Mouse (Mus musculus) kidney, postnatal 25 days (tissue): ENCODE measurements at regions not wholly inside any gene's neighbourhood (a gene's known extent, or its start where the extent isn't known, plus 50 kb on each side); places are given as distances from the start of the nearest gene placed in this dataset.

ENCODE experiments used
- DNase-seq, 2 experiments: peaks; one replicate each; pipeline ENCODE4 v3.0.0; 2021; ENCODE audit warnings: mixed read lengths in 2 of 2

DNA sequence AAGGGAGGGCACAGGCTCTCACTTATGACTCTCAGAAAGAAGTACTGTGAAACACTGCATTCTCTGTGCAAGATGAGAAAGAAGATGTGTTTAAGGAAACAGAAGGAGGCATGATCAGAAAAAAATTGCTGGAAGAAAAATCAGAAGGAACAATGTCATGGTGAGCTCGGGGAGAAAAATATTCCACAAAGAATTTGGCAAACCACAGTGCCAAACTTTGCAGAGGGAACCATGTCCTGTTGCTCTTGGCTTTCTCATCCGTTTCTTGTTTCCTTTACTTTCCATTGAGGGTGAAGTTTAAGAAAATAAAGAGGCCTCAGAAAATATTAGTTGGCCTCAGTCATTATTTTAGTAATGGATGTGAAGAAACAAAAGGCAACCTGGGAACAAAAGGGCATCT lies 804.4 kb downstream of the Ntrk3 start:
- DNase-seq = no peak

DNA sequence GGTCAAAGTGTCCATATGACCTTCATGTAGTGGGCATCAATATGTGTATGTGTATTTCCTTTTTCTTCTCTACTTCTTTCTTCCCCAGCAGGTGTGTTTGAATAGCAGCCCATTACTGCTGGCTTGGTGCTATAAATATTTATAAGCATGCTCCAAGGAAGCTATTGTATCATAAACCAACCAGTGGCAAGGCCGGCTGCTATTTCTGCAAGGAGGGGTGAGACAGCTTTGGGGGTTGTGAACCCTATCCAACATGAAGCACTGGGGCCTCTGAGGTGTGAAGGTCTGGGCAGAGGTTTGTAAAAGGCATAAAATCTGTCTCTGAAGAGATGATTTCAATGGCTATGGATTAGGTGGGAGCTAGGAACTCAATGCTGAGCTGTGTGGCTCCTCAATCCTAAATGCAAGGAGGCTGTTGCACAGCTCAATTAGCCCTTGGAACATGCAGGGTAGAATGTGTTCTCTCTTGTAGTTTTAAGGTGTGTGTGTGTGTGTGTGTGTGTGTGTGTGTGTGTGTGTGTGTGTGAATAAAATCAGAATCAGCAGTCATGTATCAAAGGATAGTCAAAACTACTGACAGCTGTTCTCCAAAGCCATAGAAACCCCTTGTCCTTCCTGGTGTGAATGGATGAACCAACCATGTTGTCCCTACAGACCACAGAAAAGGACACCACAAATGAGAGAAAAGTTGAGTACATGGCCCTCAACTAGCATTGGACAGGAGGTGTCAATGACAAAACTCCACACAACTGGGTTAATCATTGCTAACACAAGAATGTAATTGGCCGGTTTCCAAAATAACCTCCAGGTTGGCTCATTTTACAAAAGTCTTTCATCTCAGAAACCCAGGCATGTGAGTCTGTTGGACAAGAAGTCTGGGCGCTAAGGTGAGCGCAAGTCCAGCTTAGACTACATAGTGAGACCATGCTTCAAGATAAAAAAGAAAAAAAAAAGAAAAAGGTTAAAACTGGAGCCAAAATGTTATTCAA lies 809.0 kb downstream of the Ntrk3 start:
- peak; percentile 41 to 65 for DNase-seq

GRCm38 (mm10) chr7:77899231-77899630 lies 838.6 kb downstream of the Ntrk3 start:
- DNase-seq = no peak

- DNase-seq = no peak
These were observed 849.3 kb downstream of the Ntrk3 start for GRCm38 (mm10) chr7:77888543-77888942.

DNA sequence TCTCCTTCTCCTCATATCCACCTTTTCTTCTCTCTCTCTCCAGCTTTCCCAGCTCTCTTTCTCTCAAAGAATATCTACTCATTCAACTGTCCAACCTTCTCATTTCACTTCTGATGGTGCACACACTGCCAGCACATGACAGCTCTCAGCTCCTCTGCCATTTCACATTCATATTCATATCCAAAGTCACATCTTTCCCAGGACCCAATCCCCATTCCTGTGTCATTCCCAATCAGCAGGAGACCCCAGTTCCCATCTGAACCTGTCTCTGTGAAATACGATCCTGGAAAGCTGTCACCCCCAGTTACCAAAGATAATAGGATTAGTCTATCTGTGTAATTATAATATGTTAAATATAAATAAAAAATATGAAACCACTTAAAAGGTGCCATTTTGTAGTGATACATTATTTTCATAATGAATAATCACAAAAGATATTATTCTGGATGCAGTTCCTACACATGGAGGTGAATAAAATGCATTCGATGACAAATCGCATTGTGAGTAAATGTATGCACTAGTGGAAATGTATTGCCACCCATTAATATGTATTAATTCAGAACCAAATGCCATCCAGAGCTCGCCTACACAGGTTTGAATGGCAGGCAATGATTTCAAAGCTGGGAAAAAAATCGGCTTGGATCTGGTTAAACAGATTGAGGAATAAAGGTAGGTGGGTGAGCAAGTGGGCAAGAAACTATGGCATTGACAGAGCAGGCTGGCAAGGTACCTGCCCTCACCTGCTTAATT lies 855.0 kb downstream of the Ntrk3 start:
- DNase-seq = no peak

DNA sequence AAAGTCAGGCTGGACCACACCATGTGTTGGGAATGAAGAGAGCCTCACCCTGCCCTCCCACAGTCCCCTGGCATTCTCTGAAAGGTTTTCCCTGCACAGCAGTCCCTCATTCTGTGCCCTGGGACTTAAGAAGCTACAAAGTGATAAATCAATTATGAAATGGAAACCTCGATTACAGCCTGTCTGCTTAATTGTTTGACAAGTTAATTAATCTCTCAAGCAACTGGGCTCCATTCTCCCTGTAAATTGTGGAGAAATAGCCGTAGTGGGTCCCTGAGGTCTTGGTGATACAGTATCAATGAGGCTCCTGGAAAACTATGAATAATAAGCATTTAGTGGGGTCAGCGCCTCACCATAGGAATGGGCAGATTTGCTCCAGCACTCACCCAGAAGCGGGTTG lies 870.3 kb downstream of the Ntrk3 start:
- DNase-seq = no peak

DNA sequence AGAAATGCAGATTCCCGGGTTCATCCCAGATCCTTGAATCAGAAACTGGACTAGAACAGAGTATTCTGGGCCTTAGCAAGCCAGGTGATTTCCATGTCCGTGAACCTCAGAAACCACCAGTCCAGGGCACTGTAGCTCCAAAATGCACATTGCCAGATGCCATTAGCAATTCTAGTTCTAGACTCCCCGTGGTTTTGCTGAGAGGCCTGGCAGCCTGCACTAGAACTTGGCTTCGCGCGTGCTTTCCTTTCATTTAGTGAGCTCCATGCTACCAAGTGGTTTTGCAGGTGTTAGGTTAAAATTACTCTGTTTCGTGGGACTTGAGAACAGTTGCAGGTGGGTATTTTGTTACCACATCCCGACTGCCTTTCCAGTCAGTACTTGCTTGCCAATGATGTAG lies 876.0 kb downstream of the Ntrk3 start:
- DNase-seq = no peak

- DNase-seq = no peak
These were observed 879.4 kb downstream of the Ntrk3 start for GRCm38 (mm10) chr7:77858436-77858835.

DNA sequence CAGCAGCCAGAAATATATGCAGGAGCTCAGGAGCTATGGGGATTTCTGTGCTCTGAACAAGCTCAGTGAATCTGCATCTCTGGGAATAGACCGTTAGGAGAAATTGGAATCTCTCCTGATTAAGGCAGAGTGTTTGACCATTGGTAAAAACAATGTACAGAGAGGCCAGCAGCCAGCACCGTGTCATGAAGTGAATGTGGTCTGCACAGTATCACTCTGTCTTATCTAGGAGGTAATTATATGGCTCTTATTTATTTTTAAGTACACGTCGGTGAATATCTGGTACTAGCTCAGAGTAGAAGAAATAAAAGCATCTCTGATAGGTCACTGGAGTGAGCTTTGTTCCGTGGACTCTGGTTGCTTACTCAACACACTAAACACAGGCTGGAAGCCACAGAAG lies 879.8 kb downstream of the Ntrk3 start:
- DNase-seq = no peak

GRCm38 (mm10) chr7:77855653-77856239 lies 882.1 kb downstream of the Ntrk3 start:
- no peak for DNase-seq

DNA sequence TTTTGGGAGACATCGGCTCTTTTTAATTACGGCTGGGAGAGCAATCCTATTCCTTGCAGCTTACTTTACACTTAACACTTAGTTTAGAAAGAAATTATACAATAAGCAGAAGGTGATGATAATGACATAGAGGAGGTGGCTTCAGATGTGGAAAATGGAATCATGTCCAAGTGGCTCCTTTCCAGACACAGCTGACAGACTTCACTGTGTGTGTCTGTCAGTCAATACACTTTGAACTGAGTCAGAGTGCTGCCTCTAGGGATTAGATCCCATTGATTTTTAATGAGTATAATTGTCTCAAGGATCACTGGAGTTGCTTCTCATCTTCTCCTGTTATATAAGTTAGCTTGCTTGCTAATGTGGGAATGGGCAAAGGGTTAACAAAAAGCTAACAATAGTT lies 882.7 kb downstream of the Ntrk3 start:
- DNase-seq = no peak

GRCm38 (mm10) chr7:77824261-77824959 lies 913.4 kb downstream of the Ntrk3 start:
- DNase-seq = no peak

DNA sequence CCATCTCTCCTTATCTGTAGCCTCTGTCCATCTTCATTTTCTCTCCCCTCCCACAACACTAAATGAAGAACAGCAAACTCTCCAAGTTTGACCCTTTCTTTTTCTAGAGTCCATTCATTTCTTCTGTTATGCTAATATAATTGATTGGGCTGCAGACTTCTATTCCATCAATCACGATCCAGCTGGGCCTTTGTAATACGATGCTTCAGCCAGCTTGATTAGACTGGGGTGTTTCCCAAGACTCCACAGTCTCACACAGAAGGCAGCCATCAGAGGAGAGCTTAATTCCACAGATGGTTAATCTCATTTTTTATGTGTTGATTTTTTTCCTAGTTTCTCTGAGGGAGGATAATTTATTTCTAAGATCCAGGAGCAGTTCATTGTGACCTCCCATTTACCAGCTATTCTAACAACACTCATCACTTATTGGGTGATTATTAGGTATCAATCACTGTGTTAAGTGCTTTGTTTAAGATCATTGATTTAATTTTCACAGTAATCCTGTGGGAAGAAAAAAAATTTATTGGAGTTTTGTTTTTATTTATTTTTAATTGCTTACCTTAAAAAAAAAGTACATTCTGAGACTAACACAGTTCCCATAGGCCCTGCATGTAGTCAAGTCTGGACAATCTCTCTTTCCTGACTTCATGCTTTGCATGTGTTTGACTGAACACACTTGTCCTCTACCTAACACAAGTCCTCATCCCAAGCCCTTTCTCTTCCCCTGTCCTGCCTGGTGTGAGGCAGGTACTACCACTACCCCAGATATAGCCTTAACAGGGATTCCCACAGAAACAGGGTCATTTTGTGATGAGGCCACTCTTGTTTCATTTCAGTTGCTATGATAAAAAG lies 925.5 kb downstream of the Ntrk3 start:
- no peak for DNase-seq

DNA sequence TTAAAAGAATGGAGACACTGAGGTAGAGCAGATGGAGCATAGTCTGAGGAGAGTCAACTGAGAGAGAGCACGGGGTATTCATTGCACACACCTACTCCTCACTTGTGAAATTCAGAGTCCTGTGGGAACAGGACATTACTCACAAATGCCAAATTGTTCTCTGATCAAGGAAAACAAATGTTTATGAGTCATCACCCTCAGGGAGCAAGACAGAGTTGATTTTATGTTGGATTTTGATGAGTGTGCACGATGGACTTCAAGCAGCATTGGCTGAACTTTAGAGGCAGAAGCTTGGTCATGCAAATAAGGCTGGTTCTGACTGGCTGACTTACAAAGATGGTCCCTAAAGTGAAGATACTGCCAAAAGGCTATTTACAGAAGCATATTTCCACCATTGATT lies 951.0 kb downstream of the Ntrk3 start:
- no peak for DNase-seq

GRCm38 (mm10) chr7:77771711-77772449 lies 965.9 kb downstream of the Ntrk3 start:
- DNase-seq = peak; percentile 41 to 49

DNA sequence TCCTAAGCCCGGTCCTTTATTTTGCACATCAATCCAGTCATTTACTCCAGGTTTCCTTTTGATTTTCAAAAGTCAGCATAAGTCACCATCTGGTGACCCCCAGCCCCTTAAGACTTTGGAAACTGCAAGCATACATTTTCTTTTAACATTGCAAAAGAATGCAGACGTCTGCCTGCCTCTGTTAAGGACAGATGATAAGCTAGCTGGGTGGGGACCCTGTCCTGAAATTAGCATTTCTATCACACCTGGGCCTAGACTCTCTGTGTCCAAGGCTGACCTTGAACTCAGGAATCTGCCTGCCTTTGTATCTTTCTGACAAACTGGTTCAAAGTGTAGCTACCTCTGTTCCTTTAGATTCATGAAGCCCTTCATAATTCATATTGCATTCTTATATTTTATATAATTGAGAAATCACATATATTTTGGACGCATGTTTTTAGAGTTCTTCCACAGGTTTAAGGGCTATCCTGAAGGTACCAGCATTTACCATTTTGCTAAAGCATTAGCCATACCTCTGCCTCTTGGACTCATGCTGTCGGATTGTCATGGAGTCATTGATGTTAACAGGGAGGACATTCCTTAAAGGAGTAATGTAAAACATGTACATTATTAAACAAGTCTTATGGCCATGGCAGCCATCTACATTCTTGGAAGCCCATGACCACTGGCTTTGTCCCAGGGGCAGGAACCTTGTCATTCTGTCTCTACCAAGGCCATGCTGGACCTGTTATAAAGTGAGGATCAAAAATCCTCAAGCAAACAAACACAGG lies 998.6 kb downstream of the Ntrk3 start:
- no peak for DNase-seq
